Mouse (Mus musculus) lung, postnatal 0 days (tissue): Measurements from ENCODE around the gene Capn7. TPM values are rescaled to one million over a fixed set of nuclear protein-coding genes. Genes with fewer than 3 reads are reported as not detected.

Experiments used
- ATAC-seq: fragments of 200-750 bp; cut with Nextera tagmentation; 2 replicates; pipeline ENCODE4 v1.8.0; 2017; ENCODE audit warnings: moderate library complexity
- DNase-seq: peaks from one replicate; pipeline ENCODE4 v3.0.0-alpha.2; 2016; ENCODE audit warnings: low spot score
- H3K27ac ChIP-seq: fragments of 300-500 bp; sonication (generic); 2 replicates; pipeline ENCODE4 v1.5.1; 2014; ENCODE audit warnings: antibody characterized with exemption, mild to moderate bottlenecking, low read length, mixed read lengths
- H3K27me3 ChIP-seq: fragments of 300-500 bp; sonication (generic); replicated peaks from 2 replicates; pipeline ENCODE4 v1.6.1; 2014; ENCODE audit warnings: low read length, mixed read lengths; ENCODE audit not compliant: insufficient read depth
- H3K36me3 ChIP-seq: fragments of 300-500 bp; sonication (generic); 2 replicates; pipeline ENCODE4 v1.6.1; 2014; ENCODE audit warnings: low read length, mixed read lengths; ENCODE audit not compliant: insufficient read depth
- H3K4me1 ChIP-seq: fragments of 300-500 bp; sonication (generic); 2 replicates; pipeline ENCODE4 v1.6.1; 2014; ENCODE audit warnings: antibody characterized with exemption, low read depth, low read length, mixed read lengths; ENCODE audit not compliant: insufficient read depth
- H3K4me2 ChIP-seq: fragments of 300-500 bp; sonication (generic); replicated peaks from 2 replicates; pipeline ENCODE4 v1.6.1; 2014; ENCODE audit warnings: low read depth, mild to moderate bottlenecking, low read length, moderate library complexity, mixed read lengths
- H3K4me3 ChIP-seq: fragments of 300-500 bp; sonication (generic); 2 replicates; pipeline ENCODE4 v1.5.1; 2014; ENCODE audit warnings: low read depth, low read length
- H3K9ac ChIP-seq: fragments of 300-500 bp; sonication (generic); replicated peaks from 2 replicates; pipeline ENCODE4 v1.6.1; 2014; ENCODE audit warnings: low read depth, mild to moderate bottlenecking
- H3K9me3 ChIP-seq: fragments of 300-500 bp; sonication (generic); 2 replicates; pipeline ENCODE4 v1.6.1; 2016; ENCODE audit warnings: low read length, mixed read lengths
- CTCF ChIP-seq: IDR thresholded peaks from 2 replicates; pipeline ENCODE4 v1.5.1; 2016; ENCODE audit warnings: antibody characterized with exemption, mild to moderate bottlenecking
- EP300 ChIP-seq: IDR thresholded peaks from 2 replicates; pipeline ENCODE4 v1.6.1; 2016; ENCODE audit warnings: antibody characterized with exemption, mild to moderate bottlenecking, control low read depth
- WGBS: fragments of 180-500 bp; shearing (Covaris S2); extraction: QIAGEN DNeasy Blood & Tissue Kit; methylation state at CpG from one replicate; pipeline ENCODE4 v1.1.7; 2014; 5-methylcytosine and 5-hydroxymethylcytosine counted together
- polyA plus RNA-seq: library from polyadenylated mRNA; unstranded; fragments of >200 nt; fragmentation: Nextera tagmentation; extraction: Ambion mirVana; gene quantifications from 2 replicates; pipeline ENCODE4 v1.2.1, GENCODE M21; 2015

Capn7 gene
- polyA plus RNA-seq, 1 experiment from 2014 or later: 23.1 TPM

GRCm38 (mm10) chr14:31327196-31327595 lies 9.2 kb upstream of the Capn7 start:
- H3K27ac ChIP-seq: no peak overlapping the region
- H3K36me3 ChIP-seq: no peaks in the 10 kb centered on the region
- no peak for DNase-seq
- H3K4me1 ChIP-seq: 0 out of 2 replicates have a peak, but pooled peaks cover 6% of the 10 kb centered on the region
- no peak overlapping the region for H3K9ac ChIP-seq
- no peaks in the 10 kb centered on the region for H3K9me3 ChIP-seq
- TF ChIP-seq EP300: no peak
- no peak for TF ChIP-seq CTCF
- H3K27me3 ChIP-seq: no peaks in the 10 kb centered on the region
- no peak overlapping the region for H3K4me2 ChIP-seq
- no peak overlapping the region for H3K4me3 ChIP-seq
- 94% methylated on average over 1 of the region's 1 CpGs for WGBS
- no peak for ATAC-seq

- no peak for TF ChIP-seq EP300
- TF ChIP-seq CTCF: peak; percentile 42
- Histone ChIP-seq H3K4me2 (no peak overlapping the region), H3K9me3 (no peaks in the 10 kb centered on the region), H3K27ac (no peak overlapping the region), H3K27me3 (no peaks in the 10 kb centered on the region), H3K4me1 (0 out of 2 replicates have a peak, but pooled peaks cover 6% of the 10 kb centered on the region), H3K4me3 (no peak overlapping the region), H3K36me3 (no peaks in the 10 kb centered on the region), H3K9ac (no peak overlapping the region)
- no peak for ATAC-seq
- WGBS: 57% methylated on average over 4 of the region's 4 CpGs
- no peak for DNase-seq
Measured at GRCm38 (mm10) chr14:31327681-31328080, 8.8 kb upstream of the Capn7 start.

GRCm38 (mm10) chr14:31329741-31330140 lies 6.7 kb upstream of the Capn7 start:
- Histone ChIP-seq H3K27ac (no peak overlapping the region), H3K4me3 (no peak overlapping the region), H3K9me3 (no peaks in the 10 kb centered on the region), H3K36me3 (no peaks in the 10 kb centered on the region), H3K4me1 (no peaks in the 10 kb centered on the region), H3K4me2 (no peak overlapping the region), H3K27me3 (no peaks in the 10 kb centered on the region), H3K9ac (no peak overlapping the region)
- 32% methylated on average over 2 of the region's 2 CpGs for WGBS
- no peak for DNase-seq
- TF ChIP-seq CTCF (no peak), EP300 (no peak)
- no peak for ATAC-seq

GRCm38 (mm10) chr14:31330957-31331356 lies 5.5 kb upstream of the Capn7 start:
- no peaks in the 10 kb centered on the region for H3K9me3 ChIP-seq
- no peak overlapping the region for H3K4me3 ChIP-seq
- H3K4me1 ChIP-seq: no peaks in the 10 kb centered on the region
- H3K4me2 ChIP-seq: no peak overlapping the region
- no peak overlapping the region for H3K27ac ChIP-seq
- H3K36me3 ChIP-seq: no peaks in the 10 kb centered on the region
- WGBS: 67% methylated on average over 4 of the region's 4 CpGs
- ATAC-seq (no peak), DNase-seq (no peak)
- no peak overlapping the region for H3K9ac ChIP-seq
- no peaks in the 10 kb centered on the region for H3K27me3 ChIP-seq
- no peak for TF ChIP-seq CTCF

- Histone ChIP-seq H3K27me3 (no peaks in the 10 kb centered on the region), H3K27ac (no peak overlapping the region), H3K4me3 (peak overlapping the region; percentile 85; the same call in 1 of the 2 replicates), H3K9me3 (no peaks in the 10 kb centered on the region), H3K36me3 (no peaks in the 10 kb centered on the region), H3K4me2 (peak overlapping the region; percentile 64), H3K9ac (no peak overlapping the region; the same call in 1 of the 2 replicates), H3K4me1 (no peaks in the 10 kb centered on the region)
- no peak for TF ChIP-seq EP300
- TF ChIP-seq CTCF: no peak
- WGBS: 46% methylated on average over 3 of the region's 3 CpGs
- DNase-seq (no peak), ATAC-seq (no peak)
Measured at GRCm38 (mm10) chr14:31335765-31336164, 673 bp upstream of the Capn7 start.

- 21% methylated on average over 7 of the region's 7 CpGs for WGBS
- Histone ChIP-seq H3K4me2 (peak overlapping the region; percentile 64), H3K4me3 (peak overlapping the region; percentile 85), H3K9ac (peak overlapping the region; percentile 88), H3K9me3 (no peaks in the 10 kb centered on the region), H3K36me3 (no peaks in the 10 kb centered on the region), H3K27me3 (no peaks in the 10 kb centered on the region), H3K4me1 (no peaks in the 10 kb centered on the region), H3K27ac (peak overlapping the region; percentile 98)
- ATAC-seq (no peak), DNase-seq (peak; percentile 26)
- no peak for TF ChIP-seq EP300
- TF ChIP-seq CTCF: no peak
Measured at GRCm38 (mm10) chr14:31337406-31337805, 968 bp downstream of the Capn7 start.

- no peaks in the 10 kb centered on the region for H3K4me1 ChIP-seq
- H3K27me3 ChIP-seq: no peaks in the 10 kb centered on the region
- H3K36me3 ChIP-seq: no peaks in the 10 kb centered on the region
- H3K9me3 ChIP-seq: no peaks in the 10 kb centered on the region
- peak overlapping the region; percentile 64; the same call in 1 of the 2 replicates for H3K4me2 ChIP-seq
- ATAC-seq (no peak), DNase-seq (no peak)
- no peak for TF ChIP-seq CTCF
- TF ChIP-seq EP300: no peak
- no peak overlapping the region for H3K4me3 ChIP-seq
- H3K27ac ChIP-seq: no peak overlapping the region
- no peak overlapping the region for H3K9ac ChIP-seq
Measured at GRCm38 (mm10) chr14:31337947-31338346, 1.5 kb downstream of the Capn7 start.
